Mouse (Mus musculus) gastrocnemius, postnatal 36 days (tissue): ENCODE measurements around the gene Ppp3r2. TPM values are rescaled to one million over a fixed set of nuclear protein-coding genes. Genes with fewer than 3 reads are reported as not detected.

Source experiments
- DNase-seq, 2 experiments: peaks; one replicate each; pipeline ENCODE4 v3.0.0; 2022
- intact Hi-C: fragments of 180-260 bp; cut with DNase I; formaldehyde crosslinking; loops from one replicate; pipeline ENCODE4 v1.15.1; 2025
- long read RNA-seq, 2 experiments: library from polyadenylated mRNA; stranded (forward); transcript quantifications; one replicate each; pipeline ENCODE4 v2.0.0; 2021
- total RNA-seq, 2 experiments: library from RNA; stranded (reverse); gene quantifications; 2 replicates each; pipeline ENCODE4 v1.2.3; 2021

The Ppp3r2 gene
- total RNA-seq: not detected
- long read RNA-seq, experiment 1: 0 reads
- long read RNA-seq, experiment 2: 0 reads

- intact Hi-C loops: no loop called here
- no peak for DNase-seq
Measured at GRCm38 (mm10) chr4:49681812-49682211, at the start of gene Ppp3r2. Gene Ppp3r2, minus strand, starts transcription at chr4:49682024.

GRCm38 (mm10) chr4:49729326-49729725 is 47.5 kb upstream of the Ppp3r2 start:
- intact Hi-C loops: no loop called here
- DNase-seq: no peak

- intact Hi-C loops: no loop called here
Measured at GRCm38 (mm10) chr4:49723908-49724307, 42.1 kb upstream of the Ppp3r2 start.

GRCm38 (mm10) chr4:49691405-49692194 is 9.8 kb upstream of the Ppp3r2 start:
- intact Hi-C loops: no loop called here
- no peak for DNase-seq

More at GRCm38 (mm10) chr4:49723908-49724307, 42.1 kb upstream of the Ppp3r2 start:
- DNase-seq: no peak

GRCm38 (mm10) chr4:49688594-49689288 is 6.9 kb upstream of the Ppp3r2 start:
- no peak for DNase-seq
- intact Hi-C loops: loop anchor here (5.0 kb wide), 1 partner anchor 269 kb away; no protein-coding TSS in a partner anchor

GRCm38 (mm10) chr4:49680171-49680875 is 1.5 kb downstream of the Ppp3r2 start:
- DNase-seq: no peak
- intact Hi-C loops: no loop called here

GRCm38 (mm10) chr4:49676790-49677189 is 5.0 kb downstream of the Ppp3r2 start:
- intact Hi-C loops: no loop called here
- DNase-seq: no peak

GRCm38 (mm10) chr4:49676071-49676470 is 5.8 kb downstream of the Ppp3r2 start:
- DNase-seq: no peak
- intact Hi-C loops: no loop called here

GRCm38 (mm10) chr4:49664850-49665249 is 17.0 kb downstream of the Ppp3r2 start:
- intact Hi-C loops: no loop called here
- no peak for DNase-seq

GRCm38 (mm10) chr4:49662231-49662630 is 19.6 kb downstream of the Ppp3r2 start:
- intact Hi-C loops: no loop called here
- no peak for DNase-seq

GRCm38 (mm10) chr4:49661664-49662063 is 20.2 kb downstream of the Ppp3r2 start:
- intact Hi-C loops: no loop called here
- DNase-seq: no peak

GRCm38 (mm10) chr4:49659421-49659820 is 22.4 kb downstream of the Ppp3r2 start:
- intact Hi-C loops: no loop called here
- no peak for DNase-seq

- DNase-seq: no peak
- intact Hi-C loops: no loop called here
Measured at GRCm38 (mm10) chr4:49639913-49640312, 41.9 kb downstream of the Ppp3r2 start.

- intact Hi-C loops: no loop called here
- DNase-seq: no peak
Measured at GRCm38 (mm10) chr4:49637821-49638220, 44.0 kb downstream of the Ppp3r2 start.

GRCm38 (mm10) chr4:49632139-49632481 is 49.7 kb downstream of the Ppp3r2 start:
- DNase-seq: no peak
- intact Hi-C loops: no loop called here

- intact Hi-C loops: no loop called here
- peak; percentile 90 to 93 for DNase-seq
Measured at GRCm38 (mm10) chr4:49631319-49632138, 50.3 kb downstream of the Ppp3r2 start, which contains the start of gene Rnf20. Gene Rnf20, plus strand, starts transcription at chr4:49632006.

- DNase-seq: no peak
- intact Hi-C loops: no loop called here
Measured at GRCm38 (mm10) chr4:49628941-49629340, 52.9 kb downstream of the Ppp3r2 start.
